Mouse (Mus musculus): ENCODE results near the gene Pir. TPM values are rescaled to one million over a fixed set of nuclear protein-coding genes. Genes with fewer than 3 reads are reported as not detected.

Pir gene
- total RNA-seq, 1 experiment, result 10.5 TPM

DNA sequence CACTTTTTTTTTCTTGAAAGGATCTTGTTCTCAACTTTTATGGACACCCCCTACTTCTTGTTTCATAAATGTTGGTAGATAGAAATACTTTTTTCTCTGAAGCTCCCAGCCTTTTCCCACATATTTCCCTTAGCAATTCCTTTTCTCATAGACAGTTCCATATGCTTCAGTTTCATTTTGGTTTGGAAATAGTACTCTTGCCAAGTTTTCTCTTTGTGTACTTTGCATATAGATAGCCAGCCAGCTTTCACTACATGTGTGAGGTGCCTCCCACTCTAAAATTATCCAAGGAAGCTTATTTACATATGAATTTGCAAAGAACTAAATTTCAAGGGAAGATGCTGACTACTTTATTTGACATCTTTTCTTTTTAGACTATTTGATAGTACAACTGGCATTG is 148.8 kb downstream of the Pir start:
- no peak for TF ChIP-seq CHD2 (IDR thresholded peaks at IDR 0.05; ENCODE audit: low read depth, low read length)
- TF ChIP-seq ZNF384 (IDR thresholded peaks at IDR 0.05; ENCODE audit: low read depth, low read length), result no peak
- Histone ChIP-seq H3K4me1 (ENCODE audit: control insufficient read depth in 2 of 2, insufficient read depth in 2 of 2, low read length in 2 of 2, poor library complexity in 1 of 2) (no peaks in the 10 kb centered on the region; a peak in 1 of 4 replicates), H3K4me3 (ENCODE audit: insufficient read depth in 1 of 2, low read depth in 1 of 2, low read length in 2 of 2, poor library complexity in 1 of 2, severe bottlenecking in 1 of 2) (no peak overlapping the region), H3K9me3 (ENCODE audit: control insufficient read depth, insufficient read depth, low read depth, low read length) (no peaks in the 10 kb centered on the region), H3K36me3 (ENCODE audit: control insufficient read depth, insufficient read depth, low read length, poor library complexity, severe bottlenecking) (peaks cover 6% of the 10 kb centered on the region), H3K9ac (ENCODE audit: insufficient read depth, low read depth, low read length, poor library complexity, severe bottlenecking) (no peak overlapping the region), H3K27ac (ENCODE audit: insufficient read depth, low read depth, low read length, poor library complexity, severe bottlenecking) (no peak overlapping the region)
- in situ Hi-C loops (cut with MboI; ENCODE audit: low sequenced_read_pairs in 2 of 2, unreplicated experiment in 2 of 2), result no loop called here
- no peak for DNase-seq (ENCODE audit: low read depth, low spot score)

DNA sequence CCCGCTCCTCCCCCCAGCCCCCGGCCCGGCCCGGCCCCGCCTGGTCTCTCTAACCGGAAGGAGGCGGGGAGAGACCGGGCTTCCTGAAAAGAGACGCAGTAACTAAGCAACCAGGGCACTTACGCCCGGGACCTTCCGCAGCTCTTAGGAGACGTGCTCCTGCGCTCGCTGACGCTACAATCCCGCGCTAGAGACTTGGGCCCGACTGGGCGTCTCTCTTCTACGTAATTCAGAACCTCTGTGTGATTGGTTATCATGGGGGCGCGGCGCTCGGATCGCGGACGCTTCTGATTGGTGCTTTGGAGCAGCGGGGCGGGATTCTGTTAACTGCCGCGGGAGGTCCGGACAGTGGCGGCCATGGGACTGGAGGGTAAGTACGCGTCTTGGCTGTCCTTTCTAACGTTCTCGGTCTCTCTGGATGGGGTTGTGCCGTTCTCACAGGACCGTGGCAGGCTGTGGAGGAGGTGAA is 150.3 kb downstream of the Pir start, which contains the start of gene Piga:
Piga (plus strand) TSS at position 317 of the 469 bp plus-strand sequence.
- Histone ChIP-seq H3K9ac (ENCODE audit: insufficient read depth, low read depth, low read length, poor library complexity, severe bottlenecking) (peak within 1 kb of the TSS; percentile 84), H3K4me3 (ENCODE audit: insufficient read depth in 1 of 2, low read depth in 1 of 2, low read length in 2 of 2, poor library complexity in 1 of 2, severe bottlenecking in 1 of 2) (peak within 1 kb of the TSS; percentile 84 to 89), H3K4me1 (ENCODE audit: control insufficient read depth in 2 of 2, insufficient read depth in 2 of 2, low read length in 2 of 2, poor library complexity in 1 of 2) (no peaks in the 10 kb centered on the region; a peak in 1 of 4 replicates), H3K27ac (ENCODE audit: insufficient read depth, low read depth, low read length, poor library complexity, severe bottlenecking) (peak within 1 kb of the TSS; percentile 34; the same call in 1 of the 2 replicates), H3K9me3 (ENCODE audit: control insufficient read depth, insufficient read depth, low read depth, low read length) (no peaks in the 10 kb centered on the region), H3K36me3 (ENCODE audit: control insufficient read depth, insufficient read depth, low read length, poor library complexity, severe bottlenecking) (peaks cover 6% of the 10 kb centered on the region)
- in situ Hi-C loops (cut with MboI; ENCODE audit: low sequenced_read_pairs in 2 of 2, unreplicated experiment in 2 of 2), result no loop called here
- TF ChIP-seq ZC3H11A (IDR thresholded peaks at IDR 0.05; ENCODE audit: borderline replicate concordance, low read depth, low read length) (no peak), HCFC1 (IDR thresholded peaks at IDR 0.05; ENCODE audit: borderline replicate concordance, insufficient read depth, low read length) (0 out of 2 replicates have a peak, but pooled peaks have one; percentile 18), ZNF384 (IDR thresholded peaks at IDR 0.05; ENCODE audit: low read depth, low read length) (no peak), CHD2 (IDR thresholded peaks at IDR 0.05; ENCODE audit: low read depth, low read length) (no peak), MAFK (IDR thresholded peaks at IDR 0.05; ENCODE audit: insufficient read depth, low read depth, low read length) (no peak)
- peak; percentile 81 for DNase-seq (ENCODE audit: low read depth, low spot score)

DNA sequence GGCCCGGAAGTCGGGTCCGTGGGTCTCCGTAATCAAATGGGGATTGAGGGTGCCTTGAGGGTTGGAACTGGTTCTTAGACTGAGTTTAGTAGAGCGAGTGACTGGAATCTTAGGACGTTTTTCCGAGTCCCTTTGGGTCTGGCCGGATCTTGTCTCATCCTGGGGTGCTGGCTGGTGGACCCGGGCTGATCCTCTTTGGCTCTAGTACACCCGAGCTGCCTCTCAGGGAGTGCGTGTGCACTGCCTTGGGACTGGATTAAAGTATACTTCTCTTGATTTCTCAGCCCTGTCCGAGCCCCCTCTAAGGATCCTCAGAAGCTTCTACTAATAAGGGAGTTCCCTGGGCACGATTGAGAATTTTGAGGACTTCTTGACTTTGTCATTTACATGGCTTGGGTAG is 150.8 kb downstream of the Pir start:
- in situ Hi-C loops (cut with MboI; ENCODE audit: low sequenced_read_pairs in 2 of 2, unreplicated experiment in 2 of 2), result no loop called here
- H3K36me3 ChIP-seq (ENCODE audit: control insufficient read depth, insufficient read depth, low read length, poor library complexity, severe bottlenecking), result peaks cover 6% of the 10 kb centered on the region
- peak overlapping the region; percentile 34; the same call in 1 of the 2 replicates for H3K27ac ChIP-seq (ENCODE audit: insufficient read depth, low read depth, low read length, poor library complexity, severe bottlenecking)
- TF ChIP-seq HCFC1 (IDR thresholded peaks at IDR 0.05; ENCODE audit: borderline replicate concordance, insufficient read depth, low read length) (no peak), ZC3H11A (IDR thresholded peaks at IDR 0.05; ENCODE audit: borderline replicate concordance, low read depth, low read length) (no peak), CHD2 (IDR thresholded peaks at IDR 0.05; ENCODE audit: low read depth, low read length) (no peak), MAFK (IDR thresholded peaks at IDR 0.05; ENCODE audit: insufficient read depth, low read depth, low read length) (no peak), ZNF384 (IDR thresholded peaks at IDR 0.05; ENCODE audit: low read depth, low read length) (no peak)
- H3K9me3 ChIP-seq (ENCODE audit: control insufficient read depth, insufficient read depth, low read depth, low read length), result no peaks in the 10 kb centered on the region
- peak overlapping the region; percentile 84 for H3K9ac ChIP-seq (ENCODE audit: insufficient read depth, low read depth, low read length, poor library complexity, severe bottlenecking)
- DNase-seq (ENCODE audit: low read depth, low spot score), result no peak
- peak overlapping the region; percentile 84 to 89 for H3K4me3 ChIP-seq (ENCODE audit: insufficient read depth in 1 of 2, low read depth in 1 of 2, low read length in 2 of 2, poor library complexity in 1 of 2, severe bottlenecking in 1 of 2)
- H3K4me1 ChIP-seq (ENCODE audit: control insufficient read depth in 2 of 2, insufficient read depth in 2 of 2, low read length in 2 of 2, poor library complexity in 1 of 2), result no peaks in the 10 kb centered on the region; a peak in 1 of 4 replicates

DNA sequence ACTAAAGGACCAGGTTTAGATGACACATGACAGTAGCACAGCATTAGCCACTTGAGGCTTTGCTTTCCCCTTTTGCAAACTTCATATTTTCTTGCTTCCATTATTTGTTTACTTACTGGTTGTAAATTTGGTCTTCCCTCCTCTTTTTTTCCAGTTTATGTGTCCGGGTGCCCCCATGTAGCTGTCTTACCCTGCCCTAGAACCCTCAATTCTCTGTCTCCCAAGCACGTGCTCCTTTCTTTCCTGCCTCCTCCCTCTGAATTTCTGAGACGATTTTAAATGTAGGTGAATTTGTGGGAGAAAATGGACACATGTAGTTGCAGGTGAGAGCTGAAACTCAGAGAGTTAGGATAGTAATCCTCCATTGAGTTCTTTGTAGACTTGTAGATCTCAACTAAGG is 151.3 kb downstream of the Pir start:
- in situ Hi-C loops (cut with MboI; ENCODE audit: low sequenced_read_pairs in 2 of 2, unreplicated experiment in 2 of 2), result no loop called here
- H3K27ac ChIP-seq (ENCODE audit: insufficient read depth, low read depth, low read length, poor library complexity, severe bottlenecking), result no peak overlapping the region
- H3K4me1 ChIP-seq (ENCODE audit: control insufficient read depth in 2 of 2, insufficient read depth in 2 of 2, low read length in 2 of 2, poor library complexity in 1 of 2), result no peaks in the 10 kb centered on the region
- H3K9me3 ChIP-seq (ENCODE audit: control insufficient read depth, insufficient read depth, low read depth, low read length), result no peaks in the 10 kb centered on the region
- no peak for DNase-seq (ENCODE audit: low read depth, low spot score)
- TF ChIP-seq HCFC1 (IDR thresholded peaks at IDR 0.05; ENCODE audit: borderline replicate concordance, insufficient read depth, low read length) (no peak), ZNF384 (IDR thresholded peaks at IDR 0.05; ENCODE audit: low read depth, low read length) (no peak), ZC3H11A (IDR thresholded peaks at IDR 0.05; ENCODE audit: borderline replicate concordance, low read depth, low read length) (no peak), CHD2 (IDR thresholded peaks at IDR 0.05; ENCODE audit: low read depth, low read length) (no peak), MAFK (IDR thresholded peaks at IDR 0.05; ENCODE audit: insufficient read depth, low read depth, low read length) (no peak)
- H3K9ac ChIP-seq (ENCODE audit: insufficient read depth, low read depth, low read length, poor library complexity, severe bottlenecking), result peak overlapping the region; percentile 38
- peaks cover 6% of the 10 kb centered on the region for H3K36me3 ChIP-seq (ENCODE audit: control insufficient read depth, insufficient read depth, low read length, poor library complexity, severe bottlenecking)
- peak overlapping the region; percentile 84 to 89 for H3K4me3 ChIP-seq (ENCODE audit: insufficient read depth in 1 of 2, low read depth in 1 of 2, low read length in 2 of 2, poor library complexity in 1 of 2, severe bottlenecking in 1 of 2)

Other genes starting within 250 kb of the Pir start
- gene Car5b, start 241.4 kb upstream of the Pir start, total RNA-seq (2012; rRNA removed), result 0.26 and 0.54 TPM in 2 replicates
- 21.8 and 29.9 TPM in 2 replicates for gene Siah1b, start 192.9 kb upstream of the Pir start, total RNA-seq (2012; rRNA removed)
- not detected in 2 replicates for gene Cltrn, start 180.5 kb upstream of the Pir start, total RNA-seq (2012; rRNA removed)
- gene Ace2, start 130.0 kb upstream of the Pir start, total RNA-seq (2012; rRNA removed), result not detected in 2 replicates
- gene Bmx, start 11.2 kb upstream of the Pir start, total RNA-seq (2012; rRNA removed), result not detected in 2 replicates
- gene Vegfd, start 104.0 kb downstream of the Pir start, total RNA-seq (2012; rRNA removed), result 0.63 and 0.76 TPM in 2 replicates
- 14.2 TPM in 2 replicates for gene Piga, start 150.4 kb downstream of the Pir start, total RNA-seq (2012; rRNA removed)
- 0.18 TPM in 1 of 2 replicates, not detected in the other for gene Asb11, start 167.6 kb downstream of the Pir start, total RNA-seq (2012; rRNA removed)
- not detected in 2 replicates for gene Asb9, start 237.0 kb downstream of the Pir start, total RNA-seq (2012; rRNA removed)